Mouse (Mus musculus): ENCODE results near the gene Ptprt. TPM values are rescaled to one million over a fixed set of nuclear protein-coding genes. Genes with fewer than 3 reads are reported as not detected.
A peak's percentile ranks its signal among the peaks of the same experiment; 100 is the strongest.

Gene Ptprt
- polyA plus RNA-seq, 1 experiment from 2014 or later, result 3.4 TPM

GRCm38 (mm10) chr2:162637537-162637936 lies 23.4 kb downstream of the Ptprt start:
- Histone ChIP-seq H3K9me3 (ENCODE audit: low read depth, low read length) (no peaks in the 10 kb centered on the region), H3K27ac (ENCODE audit: low read depth) (no peak overlapping the region), H3K4me3 (ENCODE audit: low read depth, low read length) (no peak overlapping the region), H3K4me2 (no peak overlapping the region), H3K4me1 (ENCODE audit: insufficient read depth) (0 out of 2 replicates have a peak, but pooled peaks cover 3% of the 10 kb centered on the region), H3K27me3 (ENCODE audit: insufficient read depth, low read length) (no peaks in the 10 kb centered on the region), H3K36me3 (ENCODE audit: insufficient read depth) (no peaks in the 10 kb centered on the region), H3K9ac (no peak overlapping the region)
- no peak for TF ChIP-seq CTCF (IDR thresholded peaks at IDR 0.05; ENCODE audit: low read depth)
- ATAC-seq (ENCODE audit: insufficient read depth), result peak; percentile 39; the same call in 1 of the 2 replicates
- WGBS, result 16% methylated on average over 1 of the region's 1 CpGs
- DNase-seq, result peak; percentile 85

DNA sequence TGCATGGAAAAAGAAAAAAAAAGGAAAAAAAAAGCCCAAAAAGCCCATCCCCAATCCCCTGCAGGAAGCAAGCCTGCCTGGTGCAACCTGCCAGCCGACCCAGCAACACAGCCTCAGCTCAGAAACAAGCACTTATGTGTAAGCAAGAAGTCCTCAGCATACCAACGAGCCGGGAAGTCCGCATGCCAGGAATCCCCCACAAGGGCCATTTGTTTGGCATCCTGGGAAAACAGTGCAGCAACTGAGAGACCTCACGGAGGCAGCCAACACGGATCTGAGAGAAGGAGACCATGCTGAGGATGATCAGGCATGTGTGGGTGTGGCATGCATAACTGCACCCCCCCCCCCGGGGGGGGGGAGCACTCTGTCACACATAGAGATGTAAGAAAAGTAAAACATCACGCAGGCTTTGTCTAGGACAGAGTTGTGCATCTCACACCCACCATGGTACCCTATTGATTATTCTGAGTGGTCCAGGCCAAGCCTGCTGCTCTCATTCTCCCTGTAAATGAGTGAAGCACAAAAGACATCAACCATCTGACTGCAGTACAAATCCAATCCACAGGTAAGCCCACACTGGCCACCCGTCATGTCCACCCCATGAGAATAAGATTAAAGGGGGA lies 24.4 kb downstream of the Ptprt start:
- Histone ChIP-seq H3K27ac (ENCODE audit: low read depth) (no peak overlapping the region), H3K4me3 (ENCODE audit: low read depth, low read length) (no peak overlapping the region), H3K27me3 (ENCODE audit: insufficient read depth, low read length) (no peaks in the 10 kb centered on the region), H3K4me2 (no peak overlapping the region), H3K9me3 (ENCODE audit: low read depth, low read length) (no peaks in the 10 kb centered on the region), H3K36me3 (ENCODE audit: insufficient read depth) (no peaks in the 10 kb centered on the region), H3K4me1 (ENCODE audit: insufficient read depth) (0 out of 2 replicates have a peak, but pooled peaks cover 3% of the 10 kb centered on the region), H3K9ac (no peak overlapping the region)
- ATAC-seq (ENCODE audit: insufficient read depth) (peak; percentile 55), DNase-seq (peak; percentile 54)
- no peak for TF ChIP-seq CTCF (IDR thresholded peaks at IDR 0.05; ENCODE audit: low read depth)
- 30% methylated on average over 9 of the region's 9 CpGs for WGBS

DNA sequence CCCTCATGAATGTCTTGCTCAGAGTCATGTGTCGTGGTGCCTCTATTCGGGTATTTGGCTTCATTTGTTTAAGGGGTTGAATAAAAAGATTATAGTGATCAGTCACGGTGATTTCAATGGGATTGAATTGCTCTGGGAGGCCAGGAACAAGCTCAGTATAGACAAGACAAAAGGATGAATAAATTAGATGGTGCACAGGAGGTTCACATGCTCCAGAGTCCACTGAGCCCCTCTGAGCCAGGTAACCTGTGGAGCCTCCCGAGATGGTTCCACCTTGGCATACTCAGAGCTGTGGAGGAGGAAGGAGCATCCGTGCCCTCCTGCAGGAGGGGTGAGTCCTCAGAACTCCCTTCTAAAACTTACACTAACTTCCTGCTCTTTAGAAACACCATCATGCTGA lies 26.0 kb downstream of the Ptprt start:
- no peak overlapping the region for H3K27ac ChIP-seq (ENCODE audit: low read depth)
- 0 out of 2 replicates have a peak, but pooled peaks cover 3% of the 10 kb centered on the region for H3K4me1 ChIP-seq (ENCODE audit: insufficient read depth)
- ATAC-seq (ENCODE audit: insufficient read depth), result no peak
- no peaks in the 10 kb centered on the region for H3K36me3 ChIP-seq (ENCODE audit: insufficient read depth)
- H3K9me3 ChIP-seq (ENCODE audit: low read depth, low read length), result no peaks in the 10 kb centered on the region
- H3K4me3 ChIP-seq (ENCODE audit: low read depth, low read length), result no peak overlapping the region
- H3K9ac ChIP-seq, result no peak overlapping the region
- no peaks in the 10 kb centered on the region for H3K27me3 ChIP-seq (ENCODE audit: insufficient read depth, low read length)
- no peak for DNase-seq
- WGBS, result 78% methylated on average over 5 of the region's 5 CpGs
- TF ChIP-seq CTCF (IDR thresholded peaks at IDR 0.05; ENCODE audit: low read depth), result no peak
- no peak overlapping the region for H3K4me2 ChIP-seq

GRCm38 (mm10) chr2:162626076-162626475 lies 34.9 kb downstream of the Ptprt start:
- Histone ChIP-seq H3K9ac (no peak overlapping the region), H3K27ac (ENCODE audit: low read depth) (no peak overlapping the region), H3K4me2 (no peak overlapping the region), H3K4me3 (ENCODE audit: low read depth, low read length) (no peak overlapping the region), H3K27me3 (ENCODE audit: insufficient read depth, low read length) (no peaks in the 10 kb centered on the region), H3K4me1 (ENCODE audit: insufficient read depth) (no peaks in the 10 kb centered on the region), H3K9me3 (ENCODE audit: low read depth, low read length) (no peaks in the 10 kb centered on the region), H3K36me3 (ENCODE audit: insufficient read depth) (no peaks in the 10 kb centered on the region)
- ATAC-seq (ENCODE audit: insufficient read depth) (no peak), DNase-seq (no peak)
- WGBS, result 88% methylated on average over 3 of the region's 3 CpGs
- no peak for TF ChIP-seq CTCF (IDR thresholded peaks at IDR 0.05; ENCODE audit: low read depth)

DNA sequence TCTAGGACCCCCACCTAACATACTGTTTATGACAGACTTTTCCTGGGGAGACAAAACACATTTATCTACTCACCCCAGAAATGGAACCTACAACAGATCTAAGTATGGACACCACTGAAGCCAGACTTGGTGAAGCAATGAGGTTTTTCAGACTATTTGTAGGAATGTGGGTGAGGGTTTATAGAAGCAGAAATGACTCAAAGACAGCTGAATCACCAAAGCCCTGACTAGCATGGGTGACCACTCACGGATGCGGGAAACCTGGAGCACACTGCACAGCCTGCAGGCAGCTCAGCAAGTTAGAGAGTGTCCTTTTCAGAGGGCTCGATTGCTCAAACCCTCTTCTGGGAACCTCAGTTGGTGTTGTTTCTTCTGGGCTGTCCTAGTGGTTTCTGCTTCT lies 36.2 kb downstream of the Ptprt start:
- no peaks in the 10 kb centered on the region for H3K27me3 ChIP-seq (ENCODE audit: insufficient read depth, low read length)
- DNase-seq (no peak), ATAC-seq (ENCODE audit: insufficient read depth) (no peak)
- no peak for TF ChIP-seq CTCF (IDR thresholded peaks at IDR 0.05; ENCODE audit: low read depth)
- H3K9me3 ChIP-seq (ENCODE audit: low read depth, low read length), result no peaks in the 10 kb centered on the region
- no peak overlapping the region for H3K4me2 ChIP-seq
- no peak overlapping the region for H3K27ac ChIP-seq (ENCODE audit: low read depth)
- no peak overlapping the region for H3K4me3 ChIP-seq (ENCODE audit: low read depth, low read length)
- no peaks in the 10 kb centered on the region for H3K4me1 ChIP-seq (ENCODE audit: insufficient read depth)
- H3K9ac ChIP-seq, result no peak overlapping the region
- WGBS, result 83% methylated on average over 3 of the region's 3 CpGs
- no peaks in the 10 kb centered on the region for H3K36me3 ChIP-seq (ENCODE audit: insufficient read depth)

GRCm38 (mm10) chr2:162614256-162614655 lies 46.7 kb downstream of the Ptprt start:
- WGBS, result 45% methylated on average over 2 of the region's 2 CpGs
- Histone ChIP-seq H3K4me1 (ENCODE audit: insufficient read depth) (no peaks in the 10 kb centered on the region), H3K27ac (ENCODE audit: low read depth) (no peak overlapping the region), H3K27me3 (ENCODE audit: insufficient read depth, low read length) (no peaks in the 10 kb centered on the region), H3K4me2 (no peak overlapping the region), H3K36me3 (ENCODE audit: insufficient read depth) (no peaks in the 10 kb centered on the region), H3K4me3 (ENCODE audit: low read depth, low read length) (no peak overlapping the region), H3K9ac (no peak overlapping the region), H3K9me3 (ENCODE audit: low read depth, low read length) (no peaks in the 10 kb centered on the region)
- no peak for DNase-seq
- ATAC-seq (ENCODE audit: insufficient read depth), result no peak
- TF ChIP-seq CTCF (IDR thresholded peaks at IDR 0.05; ENCODE audit: low read depth), result no peak

DNA sequence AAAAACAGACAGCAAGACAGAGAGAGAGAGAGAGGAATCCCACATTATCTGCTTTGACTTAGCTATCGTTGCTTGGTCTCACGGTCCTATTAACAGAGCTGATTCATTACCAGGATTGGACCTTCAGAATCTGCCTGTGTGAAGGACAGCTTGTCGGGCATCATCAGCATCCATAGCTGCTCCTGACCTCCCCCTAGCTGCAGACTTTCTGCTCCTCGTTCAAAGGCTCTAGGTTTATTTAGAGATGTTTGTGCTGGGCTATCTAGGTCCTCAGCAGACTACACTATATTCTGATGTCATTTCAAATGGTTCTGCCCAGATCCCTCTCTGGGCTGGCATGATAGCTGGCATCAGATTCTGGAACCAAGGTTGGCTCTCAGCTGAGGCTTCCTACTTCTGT lies 47.5 kb downstream of the Ptprt start:
- H3K27me3 ChIP-seq (ENCODE audit: insufficient read depth, low read length), result no peaks in the 10 kb centered on the region
- H3K9me3 ChIP-seq (ENCODE audit: low read depth, low read length), result no peaks in the 10 kb centered on the region
- no peaks in the 10 kb centered on the region for H3K4me1 ChIP-seq (ENCODE audit: insufficient read depth)
- ATAC-seq (ENCODE audit: insufficient read depth), result no peak
- no peaks in the 10 kb centered on the region for H3K36me3 ChIP-seq (ENCODE audit: insufficient read depth)
- H3K27ac ChIP-seq (ENCODE audit: low read depth), result no peak overlapping the region
- DNase-seq, result no peak
- 65% methylated on average over 4 of the region's 4 CpGs for WGBS
- H3K4me3 ChIP-seq (ENCODE audit: low read depth, low read length), result no peak overlapping the region
- no peak overlapping the region for H3K9ac ChIP-seq
- TF ChIP-seq CTCF (IDR thresholded peaks at IDR 0.05; ENCODE audit: low read depth), result no peak
- no peak overlapping the region for H3K4me2 ChIP-seq

Data from lung, embryonic 14.5 days (tissue).